Mouse (Mus musculus): ENCODE measurements at regions not wholly inside any gene's neighbourhood (a gene's known extent, or its start where the extent isn't known, plus 50 kb on each side); places are given as distances from the start of the nearest gene placed in this dataset.

GRCm38 (mm10) chr16:92951516-92951915, 125.6 kb upstream of the Runx1 start:
- TF ChIP-seq CTCF (conservative IDR thresholded peaks at IDR 0.05; ENCODE audit: insufficient read depth, insufficient read length, low read depth, low read length) (no peak), POLR2A (IDR thresholded peaks at IDR 0.05; ENCODE audit: low read depth, low read length) (no peak)

Measured in kidney, adult 2 months (tissue).